Comparison of ENCODE assay signal across 8 mouse cellular contexts in genomic region chr7:42505186-42505585, GRCm38 (mm10). TPM values are rescaled to one million over a fixed set of nuclear protein-coding genes. Genes with fewer than 3 reads are reported as not detected.
A peak's percentile ranks its signal among the peaks of the same experiment; 100 is the strongest.
DNase-seq lines count a peak whose midpoint lies in the region; ATAC-seq lines count a peak whose summit lies in the region.
"Had no signal": no experiment of that assay in that cellular context is flagged by ENCODE, and none has a peak within 500 bp of the region (broad histone marks: within the 10 kb centered on the region; RNA-seq: fewer than 3 reads in every experiment).

No protein-coding gene starts in this region.

- ATAC-seq in embryonic facial prominence, embryonic 15.5 days (ENCODE audit: insufficient number of reproducible peaks, low FRiP score, low TSS enrichment, low read depth): 0 out of 2 replicates have a peak, but pooled peaks have one; percentile 29
- ATAC-seq in midbrain, embryonic 15.5 days (replicated peaks): peak; percentile 72

- peak overlapping the region; percentile 63 for H3K27ac ChIP-seq in embryonic facial prominence, embryonic 15.5 days (replicated peaks)
- peak overlapping the region; percentile 67 for H3K27ac ChIP-seq in midbrain, embryonic 15.5 days

- peak; percentile 13 for DNase-seq in layer of hippocampus, adult 9-11 months
- DNase-seq in layer of hippocampus, adult 8-10 months (ENCODE audit: low spot score in 2 of 2): no peak
- peak; percentile 62 for DNase-seq in R1 (ENCODE audit: low read depth, low spot score)
- DNase-seq in left cerebral cortex, postnatal 4 days: peak; percentile 10
- no peak for DNase-seq in natural killer cell, adult 2 months (ENCODE audit: low spot score in 2 of 2)

- H3K9me3 ChIP-seq in embryonic facial prominence, embryonic 15.5 days (replicated peaks): no peaks in the 10 kb centered on the region
- no peaks in the 10 kb centered on the region; the same call in 1 of the 2 replicates for H3K9me3 ChIP-seq in midbrain, embryonic 15.5 days

- H3K4me3 ChIP-seq in embryonic facial prominence, embryonic 15.5 days (replicated peaks): peak overlapping the region; percentile 61
- H3K4me3 ChIP-seq in midbrain, embryonic 15.5 days: peak overlapping the region; percentile 61

- peaks cover 10% of the 10 kb centered on the region for H3K36me3 ChIP-seq in embryonic facial prominence, embryonic 15.5 days
- peaks cover 8% of the 10 kb centered on the region for H3K36me3 ChIP-seq in midbrain, embryonic 15.5 days (replicated peaks)

- H3K27me3 ChIP-seq in embryonic facial prominence, embryonic 15.5 days: no peaks in the 10 kb centered on the region
- H3K27me3 ChIP-seq in midbrain, embryonic 15.5 days (replicated peaks): no peaks in the 10 kb centered on the region

- intact Hi-C loops in left cerebral cortex, postnatal 4 days (cut with DNase I): no loop called here

- no peaks in the 10 kb centered on the region for H3K4me1 ChIP-seq in embryonic facial prominence, embryonic 15.5 days
- peaks cover 20% of the 10 kb centered on the region for H3K4me1 ChIP-seq in midbrain, embryonic 15.5 days

- peak overlapping the region; percentile 42 for H3K9ac ChIP-seq in embryonic facial prominence, embryonic 15.5 days
- peak overlapping the region; percentile 69 for H3K9ac ChIP-seq in midbrain, embryonic 15.5 days

- H3K4me2 ChIP-seq in embryonic facial prominence, embryonic 15.5 days (replicated peaks): peak overlapping the region; percentile 53
- peak overlapping the region; percentile 66 for H3K4me2 ChIP-seq in midbrain, embryonic 15.5 days

- under 1% methylated on average over 20 of the region's 20 CpGs for WGBS in embryonic facial prominence, embryonic 15.5 days
- under 1% methylated on average over 20 of the region's 20 CpGs for WGBS in midbrain, embryonic 15.5 days

RNA-seq across cellular contexts. Expression of gene Zfp141, which starts 0.4 kb away (rescaled TPM):
- 10 to 100 TPM; 18.1 to 25.8 (median 23.5) TPM for total RNA-seq in layer of hippocampus, adult 8-10 months (2022)
- 9.0 and 9.7 TPM in 2 replicates for polyA plus RNA-seq in embryonic facial prominence, embryonic 15.5 days (2015; fragmentation: Nextera tagmentation; extraction: Ambion mirVana)
- 10 to 100 TPM; 23.6 to 23.9 TPM for total RNA-seq in left cerebral cortex, postnatal 4 days (2021)
- polyA plus RNA-seq in midbrain, embryonic 15.5 days (2015; fragmentation: Nextera tagmentation; extraction: Ambion mirVana): 13.1 and 16.4 TPM in 2 replicates

RNA-seq across cellular contexts. Expression of gene 4933421I07Rik, which starts 57.3 kb away (rescaled TPM):
- not detected for total RNA-seq in layer of hippocampus, adult 8-10 months (2022)
- not detected in 2 replicates for polyA plus RNA-seq in embryonic facial prominence, embryonic 15.5 days (2015; fragmentation: Nextera tagmentation; extraction: Ambion mirVana)
- total RNA-seq in left cerebral cortex, postnatal 4 days (2021): not detected
- not detected in 2 replicates for polyA plus RNA-seq in midbrain, embryonic 15.5 days (2015; fragmentation: Nextera tagmentation; extraction: Ambion mirVana)
- total RNA-seq: layer of hippocampus, postnatal 25 days had no signal

Comparison
In these comparisons a context has a peak if more than half of its experiments do, and no peak if none do; other contexts are left out.
1. DNase-seq: peak in layer of hippocampus, adult 9-11 months (single experiment), R1 (single experiment) and left cerebral cortex, postnatal 4 days (single experiment); none in layer of hippocampus, adult 8-10 months (0 of 2) and natural killer cell, adult 2 months (0 of 2).